Mouse (Mus musculus) CH12.LX (cell line): ENCODE data around the gene Qrfp. TPM values are rescaled to one million over a fixed set of nuclear protein-coding genes. Genes with fewer than 3 reads are reported as not detected.

Source experiments
- DNase-seq: peaks from one replicate; pipeline ENCODE4 v3.0.0-alpha.2; 2013; ENCODE audit errors: extremely low read depth
- H3K27ac ChIP-seq: 2 replicates; pipeline ENCODE4 v1.5.1; 2012; ENCODE audit warnings: low read depth, mild to moderate bottlenecking, control low read depth, moderate library complexity; ENCODE audit not compliant: insufficient read depth
- H3K27me3 ChIP-seq: replicated peaks from 2 replicates; pipeline ENCODE3; 2012; ENCODE audit warnings: inconsistent platforms
- H3K36me3 ChIP-seq, 2 experiments: replicated peaks in 1 of 2; 2 replicates each; pipeline versions ENCODE3 to v1.6.1; 2012; ENCODE audit warnings: inconsistent platforms in 1 of 2, low read length in 1 of 2, mild to moderate bottlenecking in 1 of 2, mixed read lengths in 1 of 2, moderate library complexity in 1 of 2; ENCODE audit not compliant: control insufficient read depth in 1 of 2, insufficient read depth in 1 of 2
- H3K4me1 ChIP-seq, 2 experiments: 2 replicates each; pipeline ENCODE4 v1.6.1; 2012; ENCODE audit warnings: inconsistent platforms in 1 of 2, moderate library complexity in 1 of 2; ENCODE audit not compliant: insufficient read depth in 2 of 2, control insufficient read depth in 1 of 2
- H3K4me2 ChIP-seq: 2 replicates; pipeline ENCODE4 v1.6.1; 2012; ENCODE audit warnings: low read depth, mild to moderate bottlenecking, control low read depth; ENCODE audit not compliant: poor library complexity, insufficient read depth, severe bottlenecking
- H3K4me3 ChIP-seq, 3 experiments: fragments of 150-350 bp in 1 of 3; sonication (generic) in 1 of 3; replicated peaks in 1 of 3; 2 replicates each; pipeline versions ENCODE3 to v1.5.1; 2011 to 2012; ENCODE audit warnings: low read depth in 2 of 3, low read length in 2 of 3, mild to moderate bottlenecking in 2 of 3, moderate library complexity in 2 of 3, control low read depth in 1 of 3, improper control_type of control experiment in 1 of 3, inconsistent platforms in 1 of 3, mixed read lengths in 1 of 3; ENCODE audit not compliant: poor library complexity in 1 of 3
- H3K79me2 ChIP-seq: replicated peaks from 2 replicates; pipeline ENCODE4 v1.6.1; 2012; ENCODE audit warnings: mild to moderate bottlenecking, moderate library complexity; ENCODE audit not compliant: control insufficient read depth, poor library complexity, insufficient read depth, severe bottlenecking; ENCODE audit errors: extremely low read depth
- H3K9ac ChIP-seq: 2 replicates; pipeline ENCODE4 v1.6.1; 2012; ENCODE audit warnings: low read depth, mild to moderate bottlenecking, control low read depth, moderate library complexity; ENCODE audit not compliant: insufficient read depth
- H3K9me3 ChIP-seq: replicated peaks from 2 replicates; pipeline ENCODE3; 2012; ENCODE audit warnings: low read length, inconsistent platforms, mixed read lengths
- CHD1 ChIP-seq: IDR thresholded peaks from 2 replicates; pipeline ENCODE4 v1.6.1; 2012; ENCODE audit warnings: low read depth, low read length, improper control_type of control experiment, inconsistent platforms
- CHD2 ChIP-seq: IDR thresholded peaks from 2 replicates; pipeline ENCODE4 v1.6.1; 2011; ENCODE audit warnings: low read length, improper control_type of control experiment
- CTCF ChIP-seq, 2 experiments: IDR thresholded peaks in 1 of 2; conservative IDR thresholded peaks in 1 of 2; 2 replicates each; pipeline ENCODE4 v1.5.1; 2011 to 2012; ENCODE audit warnings: low read depth in 2 of 2, low read length in 2 of 2, improper control_type of control experiment in 1 of 2, inconsistent platforms in 1 of 2, mild to moderate bottlenecking in 1 of 2, moderate library complexity in 1 of 2
- ELF1 ChIP-seq: IDR thresholded peaks from 2 replicates; pipeline ENCODE4 v1.6.1; 2014; ENCODE audit warnings: low read depth, mild to moderate bottlenecking, inconsistent platforms, low read length, improper control_type of control experiment
- HCFC1 ChIP-seq: IDR thresholded peaks from 2 replicates; pipeline ENCODE4 v1.6.1; 2012; ENCODE audit warnings: low read depth, mild to moderate bottlenecking, inconsistent platforms, low read length, improper control_type of control experiment
- JUND ChIP-seq: conservative IDR thresholded peaks from 2 replicates; pipeline ENCODE4 v1.6.1; 2011; ENCODE audit warnings: low read depth, low read length, improper control_type of control experiment
- MAZ ChIP-seq: IDR thresholded peaks from 2 replicates; pipeline ENCODE4 v1.6.1; 2012; ENCODE audit warnings: low read depth, mild to moderate bottlenecking, inconsistent platforms, low read length, improper control_type of control experiment, moderate library complexity
- MEF2A ChIP-seq: IDR thresholded peaks from 2 replicates; pipeline ENCODE4 v1.6.1; 2014; ENCODE audit warnings: low read depth, mild to moderate bottlenecking, inconsistent platforms, low read length, improper control_type of control experiment, borderline replicate concordance
- MYC ChIP-seq: IDR thresholded peaks from 2 replicates; pipeline ENCODE4 v1.6.1; 2011; ENCODE audit warnings: low read depth, mild to moderate bottlenecking, improper control_type of control experiment, low read length
- POLR2A ChIP-seq: IDR thresholded peaks from 2 replicates; pipeline ENCODE4 v1.6.1; 2011; ENCODE audit warnings: low read depth, mild to moderate bottlenecking, improper control_type of control experiment, low read length
- RAD21 ChIP-seq: IDR thresholded peaks from 2 replicates; pipeline ENCODE4 v1.6.1; 2011; ENCODE audit warnings: low read depth, mild to moderate bottlenecking, low read length, improper control_type of control experiment, moderate library complexity
- SIN3A ChIP-seq: IDR thresholded peaks from 2 replicates; pipeline ENCODE4 v1.6.1; 2012; ENCODE audit warnings: low read length, improper control_type of control experiment, inconsistent platforms
- SMC3 ChIP-seq: IDR thresholded peaks from 2 replicates; pipeline ENCODE4 v1.6.1; 2011; ENCODE audit warnings: low read depth, low read length, improper control_type of control experiment
- TCF12 ChIP-seq: IDR thresholded peaks from 2 replicates; pipeline ENCODE4 v1.6.1; 2014; ENCODE audit warnings: low read depth, mild to moderate bottlenecking, inconsistent platforms, low read length, improper control_type of control experiment
- UBTF ChIP-seq: IDR thresholded peaks from 2 replicates; pipeline ENCODE4 v1.6.1; 2012; ENCODE audit warnings: low read depth, mild to moderate bottlenecking, inconsistent platforms, low read length, improper control_type of control experiment, moderate library complexity
- USF1 ChIP-seq: IDR thresholded peaks from 2 replicates; pipeline ENCODE4 v1.6.1; 2014; ENCODE audit warnings: low read depth, mild to moderate bottlenecking, inconsistent platforms, low read length, improper control_type of control experiment
- ZKSCAN1 ChIP-seq: IDR thresholded peaks from 2 replicates; pipeline ENCODE4 v1.6.1; 2012; ENCODE audit warnings: low read depth, inconsistent platforms, low read length, improper control_type of control experiment, borderline replicate concordance
- ZMIZ1 ChIP-seq: IDR thresholded peaks from 2 replicates; pipeline ENCODE4 v1.6.1; 2012; ENCODE audit warnings: low read depth, mild to moderate bottlenecking, inconsistent platforms, low read length, improper control_type of control experiment
- dilution Hi-C: fragments of 300-500 bp; cut with MboI; formaldehyde crosslinking; loops from 2 replicates; pipeline ENCODE4 v1.14.3; 2020; ENCODE audit warnings: low sequenced_read_pairs; ENCODE audit not compliant: extremely low pct_unique_long_range_greater_than_20kb, extremely low pct_ligation_motif_present
- in situ Hi-C: fragments of 300-500 bp; cut with MboI; formaldehyde crosslinking; loops from 3 replicates; pipeline ENCODE4 v1.14.3; 2019; ENCODE audit warnings: low sequenced_read_pairs, low pct_ligation_motif_present, low pct_unique_long_range_greater_than_20kb, mixed read lengths
- polyA plus RNA-seq: library from polyadenylated mRNA; unstranded; fragments of >175 nt; gene quantifications from 2 replicates; pipeline ENCODE4 v1.2.1, GENCODE M21; 2012; ENCODE audit warnings: low read depth; ENCODE audit not compliant: insufficient read length
- total RNA-seq, 2 experiments: library from RNA; depleted of rRNA; stranded (reverse); fragments of 300-350 nt in 1 of 2; fragments of >200 nt in 1 of 2; gene quantifications; 2 replicates each; pipeline ENCODE4 v1.2.3; 2012 to 2014

The Qrfp gene
- total and polyA plus RNA-seq, 3 experiments: not detected

- H3K27ac ChIP-seq: no peak overlapping the region
- no peak overlapping the region for H3K4me3 ChIP-seq
- TF ChIP-seq UBTF (no peak), ZMIZ1 (no peak), CHD2 (no peak), CTCF (conservative IDR thresholded peaks at IDR 0.05 in 1 of 2, IDR thresholded peaks at IDR 0.05 in 1 of 2; ENCODE audit: low read depth in 2 of 2, low read length in 2 of 2) (no peak), CHD1 (no peak), ZKSCAN1 (no peak), HCFC1 (no peak), JUND (no peak), MAZ (no peak), SIN3A (no peak), RAD21 (no peak)
- H3K9me3 ChIP-seq: no peaks in the 10 kb centered on the region
- H3K4me2 ChIP-seq: no peak overlapping the region
- H3K36me3 ChIP-seq: no peaks in the 10 kb centered on the region
- in situ Hi-C loops (no loop called here), dilution Hi-C loops (no loop called here)
- peaks cover 0 to 8% of the 10 kb centered on the region in 2 experiments; a peak in 2 of 4 replicates for H3K4me1 ChIP-seq
- H3K79me2 ChIP-seq: no peaks in the 10 kb centered on the region
- H3K27me3 ChIP-seq: peaks cover 92% of the 10 kb centered on the region
- no peak overlapping the region for H3K9ac ChIP-seq
- no peak for DNase-seq
Measured at GRCm38 (mm10) chr2:31857180-31857579, 46.8 kb upstream of the Qrfp start.

GRCm38 (mm10) chr2:31855991-31856390 lies 45.6 kb upstream of the Qrfp start:
- TF ChIP-seq HCFC1 (no peak), JUND (no peak), MEF2A (no peak), USF1 (no peak), UBTF (no peak), ELF1 (no peak), CHD1 (no peak), MYC (no peak), SMC3 (no peak), TCF12 (no peak), POLR2A (no peak), CTCF (conservative IDR thresholded peaks at IDR 0.05 in 1 of 2, IDR thresholded peaks at IDR 0.05 in 1 of 2; ENCODE audit: low read depth in 2 of 2, low read length in 2 of 2) (no peak)
- no peak overlapping the region for H3K27ac ChIP-seq
- peaks cover 92% of the 10 kb centered on the region for H3K27me3 ChIP-seq
- dilution Hi-C loops: no loop called here
- no peak overlapping the region for H3K4me3 ChIP-seq
- no peak overlapping the region for H3K9ac ChIP-seq
- no peaks in the 10 kb centered on the region for H3K79me2 ChIP-seq
- no peak overlapping the region for H3K4me2 ChIP-seq
- H3K9me3 ChIP-seq: no peaks in the 10 kb centered on the region
- DNase-seq: no peak
- no peaks in the 10 kb centered on the region for H3K36me3 ChIP-seq
- peaks cover 0 to 8% of the 10 kb centered on the region in 2 experiments; a peak in 2 of 4 replicates for H3K4me1 ChIP-seq
- in situ Hi-C loops: no loop called here
